Mouse (Mus musculus): Measurements from ENCODE around the gene Mrps9. TPM values are rescaled to one million over a fixed set of nuclear protein-coding genes. Genes with fewer than 3 reads are reported as not detected.

The Mrps9 gene
- polyA plus RNA-seq, 1 experiment from 2014 or later = 60.3 TPM

GRCm38 (mm10) chr1:42923924-42924323 lies 72.9 kb downstream of the Mrps9 start:
- no peaks in the 10 kb centered on the region for H3K27me3 ChIP-seq (ENCODE audit: control insufficient read depth, insufficient read depth, low read length)
- H3K9ac ChIP-seq (ENCODE audit: low read length) = no peak overlapping the region
- DNase-seq (ENCODE audit: low spot score) (no peak), ATAC-seq (replicated peaks; ENCODE audit: low FRiP score) (no peak)
- no peaks in the 10 kb centered on the region for H3K9me3 ChIP-seq (ENCODE audit: control insufficient read depth, low read length)
- H3K4me2 ChIP-seq (ENCODE audit: low read depth, low read length, severe bottlenecking) = no peak overlapping the region
- WGBS = 39% methylated on average over 5 of the region's 5 CpGs
- H3K4me3 ChIP-seq (ENCODE audit: low read depth, low read length) = no peak overlapping the region
- H3K27ac ChIP-seq (ENCODE audit: low read depth, low read length) = no peak overlapping the region
- no peaks in the 10 kb centered on the region for H3K36me3 ChIP-seq (ENCODE audit: control insufficient read depth, insufficient read depth, low read length)
- H3K4me1 ChIP-seq (replicated peaks; ENCODE audit: control insufficient read depth, insufficient read depth, low read length) = 0 out of 2 replicates have a peak, but pooled peaks cover 2% of the 10 kb centered on the region

GRCm38 (mm10) chr1:42933613-42934012 lies 82.6 kb downstream of the Mrps9 start:
- 90% methylated on average over 1 of the region's 1 CpGs for WGBS
- Histone ChIP-seq H3K4me3 (ENCODE audit: low read depth, low read length) (no peak overlapping the region), H3K27ac (ENCODE audit: low read depth, low read length) (no peak overlapping the region), H3K9me3 (ENCODE audit: control insufficient read depth, low read length) (no peaks in the 10 kb centered on the region), H3K9ac (ENCODE audit: low read length) (no peak overlapping the region), H3K4me2 (ENCODE audit: low read depth, low read length, severe bottlenecking) (no peak overlapping the region), H3K4me1 (replicated peaks; ENCODE audit: control insufficient read depth, insufficient read depth, low read length) (no peaks in the 10 kb centered on the region), H3K27me3 (ENCODE audit: control insufficient read depth, insufficient read depth, low read length) (no peaks in the 10 kb centered on the region), H3K36me3 (ENCODE audit: control insufficient read depth, insufficient read depth, low read length) (no peaks in the 10 kb centered on the region)
- ATAC-seq (replicated peaks; ENCODE audit: low FRiP score) = no peak
- no peak for DNase-seq (ENCODE audit: low spot score)

- 84% methylated on average over 4 of the region's 4 CpGs for WGBS
- Histone ChIP-seq H3K9me3 (ENCODE audit: control insufficient read depth, low read length) (no peaks in the 10 kb centered on the region), H3K4me1 (replicated peaks; ENCODE audit: control insufficient read depth, insufficient read depth, low read length) (no peaks in the 10 kb centered on the region; the same call in 1 of the 2 replicates), H3K27ac (ENCODE audit: low read depth, low read length) (no peak overlapping the region), H3K9ac (ENCODE audit: low read length) (no peak overlapping the region), H3K4me3 (ENCODE audit: low read depth, low read length) (no peak overlapping the region), H3K36me3 (ENCODE audit: control insufficient read depth, insufficient read depth, low read length) (no peaks in the 10 kb centered on the region), H3K4me2 (ENCODE audit: low read depth, low read length, severe bottlenecking) (no peak overlapping the region), H3K27me3 (ENCODE audit: control insufficient read depth, insufficient read depth, low read length) (no peaks in the 10 kb centered on the region)
- ATAC-seq (replicated peaks; ENCODE audit: low FRiP score) (no peak), DNase-seq (ENCODE audit: low spot score) (no peak)
Observed at GRCm38 (mm10) chr1:42948486-42948885, 97.5 kb downstream of the Mrps9 start.

GRCm38 (mm10) chr1:42952734-42953481 lies 101.9 kb downstream of the Mrps9 start, which contains the start of gene Gpr45:
Gene Gpr45, plus strand, starts transcription at chr1:42952872.
- DNase-seq (ENCODE audit: low spot score) = peak; percentile 88
- 1% methylated on average over 50 of the region's 71 CpGs for WGBS
- H3K9ac ChIP-seq (ENCODE audit: low read length) = peak within 1 kb of the TSS; percentile 98

DNA sequence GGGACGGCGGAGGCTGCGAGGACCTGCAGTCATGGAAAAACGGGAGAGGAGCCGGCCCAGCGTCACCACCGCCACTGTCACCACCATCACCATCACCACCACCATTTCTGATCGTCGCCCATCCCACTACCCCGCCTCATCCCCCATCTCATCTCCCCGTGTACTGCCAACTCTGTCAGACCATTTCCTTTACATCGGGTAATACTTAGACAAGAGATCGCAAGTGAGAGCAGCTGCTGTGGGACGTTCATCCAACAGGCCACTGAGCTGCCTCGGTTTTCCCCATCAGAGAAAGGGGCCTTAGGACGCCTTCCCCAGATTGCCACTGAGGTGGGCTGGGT lies 102.4 kb downstream of the Mrps9 start:
- no peaks in the 10 kb centered on the region for H3K27me3 ChIP-seq (ENCODE audit: control insufficient read depth, insufficient read depth, low read length)
- peak overlapping the region; percentile 74 for H3K27ac ChIP-seq (ENCODE audit: low read depth, low read length)
- no peaks in the 10 kb centered on the region; the same call in 1 of the 2 replicates for H3K4me1 ChIP-seq (replicated peaks; ENCODE audit: control insufficient read depth, insufficient read depth, low read length)
- 1% methylated on average over 9 of the region's 16 CpGs for WGBS
- peak overlapping the region; percentile 82 for H3K4me3 ChIP-seq (ENCODE audit: low read depth, low read length)
- peak; percentile 57 for ATAC-seq (replicated peaks; ENCODE audit: low FRiP score)
- H3K36me3 ChIP-seq (ENCODE audit: control insufficient read depth, insufficient read depth, low read length) = no peaks in the 10 kb centered on the region
- H3K9me3 ChIP-seq (ENCODE audit: control insufficient read depth, low read length) = no peaks in the 10 kb centered on the region
- H3K9ac ChIP-seq (ENCODE audit: low read length) = peak overlapping the region; percentile 98
- DNase-seq (ENCODE audit: low spot score) = no peak
- peak overlapping the region; percentile 67 for H3K4me2 ChIP-seq (ENCODE audit: low read depth, low read length, severe bottlenecking)

More at GRCm38 (mm10) chr1:42952734-42953481, 101.9 kb downstream of the Mrps9 start, which contains the start of gene Gpr45:
- Histone ChIP-seq H3K4me2 (ENCODE audit: low read depth, low read length, severe bottlenecking) (peak within 1 kb of the TSS; percentile 67), H3K4me3 (ENCODE audit: low read depth, low read length) (peak within 1 kb of the TSS; percentile 82), H3K27me3 (ENCODE audit: control insufficient read depth, insufficient read depth, low read length) (no peaks in the 10 kb centered on the region), H3K9me3 (ENCODE audit: control insufficient read depth, low read length) (no peaks in the 10 kb centered on the region), H3K27ac (ENCODE audit: low read depth, low read length) (peak within 1 kb of the TSS; percentile 74), H3K36me3 (ENCODE audit: control insufficient read depth, insufficient read depth, low read length) (no peaks in the 10 kb centered on the region), H3K4me1 (replicated peaks; ENCODE audit: control insufficient read depth, insufficient read depth, low read length) (no peaks in the 10 kb centered on the region; the same call in 1 of the 2 replicates)
- peak; percentile 91 for ATAC-seq (replicated peaks; ENCODE audit: low FRiP score)

Other genes starting within 250 kb of the Mrps9 start
- gene Pou3f3, start 155.5 kb upstream of the Mrps9 start, polyA plus RNA-seq (2014; fragmentation: Nextera tagmentation; extraction: Ambion mirVana) = 28.5 and 29.3 TPM in 2 replicates
- 15.0 and 15.2 TPM in 2 replicates for gene Gpr45, start 101.6 kb downstream of the Mrps9 start, polyA plus RNA-seq (2014; fragmentation: Nextera tagmentation; extraction: Ambion mirVana)
- gene Tgfbrap1, start 247.4 kb downstream of the Mrps9 start, polyA plus RNA-seq (2014; fragmentation: Nextera tagmentation; extraction: Ambion mirVana) = 17.3 and 17.6 TPM in 2 replicates
- 38.3 and 41.8 TPM in 2 replicates for gene AI597479, start 247.5 kb downstream of the Mrps9 start, polyA plus RNA-seq (2014; fragmentation: Nextera tagmentation; extraction: Ambion mirVana)

Data from forebrain, embryonic 11.5 days (tissue).